Mouse (Mus musculus) ovary, postnatal 14 days (tissue): ENCODE results near the gene Slco6d1.
"Not testable (repeated sequence)": the region's sequence is repeated elsewhere in the genome, so short reads cannot be mapped to it uniquely, and the experiment has no call there.

Experiments
- DNase-seq: peaks from one replicate; pipeline ENCODE4 v3.0.0; 2022; ENCODE audit warnings: low spot score

Gene Slco6d1

DNA sequence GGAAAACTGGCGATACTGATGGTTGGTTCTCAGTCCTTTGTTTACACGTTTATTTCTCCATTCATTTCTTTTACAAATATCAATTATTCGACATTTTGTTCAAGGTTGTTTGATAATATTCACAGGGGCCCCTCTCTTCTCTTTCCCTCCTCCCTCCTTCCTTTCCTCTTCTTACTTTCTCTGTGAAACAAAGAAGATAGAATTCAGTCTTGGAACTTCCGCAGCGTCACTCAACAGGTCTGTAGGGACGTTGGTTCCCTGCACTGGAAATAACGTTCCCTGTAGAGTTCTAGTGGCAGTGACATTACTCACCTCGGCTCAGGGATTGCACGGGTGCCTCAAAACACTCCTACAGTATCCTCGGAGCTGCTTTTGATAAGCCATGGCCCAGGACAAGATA is at the start of gene Slco6d1:
Slco6d1 (plus strand) TSS at position 301 of the 400 bp plus-strand sequence.
- DNase-seq = no peak

DNA sequence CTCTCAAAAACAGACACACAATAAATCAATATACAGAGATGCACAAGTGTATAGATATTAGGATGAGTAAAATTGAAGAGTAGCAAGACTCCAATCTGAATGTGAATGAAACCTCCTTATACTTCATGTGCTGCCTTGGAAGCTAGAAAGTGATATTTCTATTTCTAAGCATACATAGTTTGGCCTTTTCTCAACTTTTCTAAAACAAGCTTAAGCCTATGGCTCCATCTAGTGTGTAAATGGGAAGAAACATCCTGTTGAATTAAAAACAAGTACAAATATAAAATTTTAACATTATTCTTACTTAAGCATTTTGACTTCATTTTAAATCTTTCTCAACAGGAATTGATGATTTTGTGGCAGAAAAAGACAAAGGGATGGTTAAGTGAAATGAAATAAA is 28.9 kb upstream of the Slco6d1 start:
- no peak for DNase-seq

DNA sequence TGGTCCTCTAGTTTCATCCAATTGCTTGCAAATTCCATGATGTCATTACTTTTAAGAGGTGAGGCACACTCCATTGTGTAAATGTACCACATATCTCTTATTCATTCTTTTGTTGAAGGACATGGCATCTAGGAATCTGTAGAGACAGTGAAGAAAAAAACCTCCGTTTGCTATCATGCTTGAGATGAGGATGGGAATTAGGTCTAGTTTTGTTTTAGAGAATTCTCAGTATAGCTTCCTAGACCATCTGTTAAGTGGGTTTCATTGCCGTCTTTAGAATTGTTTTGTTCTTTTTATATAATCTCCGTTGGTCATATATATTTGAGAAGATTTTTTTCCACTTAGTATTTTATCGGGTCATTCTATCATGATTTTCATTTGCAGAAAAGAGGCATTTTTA is 27.0 kb downstream of the Slco6d1 start:
- DNase-seq = no peak

DNA sequence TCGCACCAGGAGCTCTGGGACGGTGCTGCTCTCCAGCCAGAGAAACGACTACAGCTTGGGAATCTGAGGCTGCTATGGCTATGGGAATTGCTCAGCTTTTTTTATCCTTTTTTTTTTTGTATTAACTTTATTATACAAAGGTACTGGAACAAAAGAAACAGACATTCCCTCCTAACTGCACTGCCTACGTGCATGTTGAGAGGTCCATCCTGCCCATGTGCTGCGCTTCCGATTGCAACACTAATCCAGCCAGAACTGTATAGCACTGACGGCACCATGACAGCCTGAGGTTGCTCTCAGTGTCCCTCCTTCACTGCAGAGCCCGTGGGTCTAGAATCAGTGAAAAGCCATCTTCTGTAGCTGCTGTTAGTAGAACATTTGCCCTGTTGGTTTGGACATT is 38.3 kb downstream of the Slco6d1 start:
- DNase-seq = not testable (repeated sequence)

DNA sequence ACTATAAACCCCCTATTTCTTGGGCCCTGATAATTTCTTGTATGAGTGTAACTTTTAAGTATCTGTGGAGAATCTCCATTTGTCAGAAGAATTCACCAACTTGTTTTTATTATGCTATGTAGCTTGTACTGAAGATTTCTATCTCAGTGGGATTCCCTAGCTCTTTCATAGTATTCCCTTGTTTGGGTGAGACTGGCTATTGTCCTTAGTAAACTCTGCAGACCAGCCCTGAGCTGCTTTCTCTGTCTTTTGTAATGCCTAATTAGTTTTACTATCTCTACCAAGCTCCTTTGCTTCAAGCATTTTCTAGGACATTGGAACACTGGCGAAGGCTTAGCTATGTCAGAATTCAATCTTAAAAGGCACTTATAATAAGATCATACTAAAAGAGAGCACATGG is 55.5 kb downstream of the Slco6d1 start:
- DNase-seq = not testable (repeated sequence)

DNA sequence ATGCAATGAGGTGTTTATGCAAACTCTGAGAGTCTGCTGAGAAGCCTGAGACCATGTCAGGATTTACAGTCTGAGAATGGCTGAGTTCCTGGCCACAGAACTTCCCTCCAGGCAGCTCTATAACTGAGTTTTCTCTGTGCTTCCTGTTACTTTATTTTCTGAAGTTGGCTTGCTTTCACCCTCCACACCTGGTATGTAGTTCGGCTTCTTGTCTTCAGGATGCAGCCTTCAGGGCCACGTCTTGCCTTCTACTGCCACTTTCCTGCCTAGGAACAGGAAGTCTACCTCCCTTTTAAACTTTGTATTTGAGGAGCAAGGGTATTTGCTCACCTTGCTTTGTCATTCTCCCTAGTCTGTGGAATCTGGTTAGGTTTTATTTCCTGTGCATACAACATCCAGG is 58.3 kb downstream of the Slco6d1 start:
- DNase-seq = no peak

DNA sequence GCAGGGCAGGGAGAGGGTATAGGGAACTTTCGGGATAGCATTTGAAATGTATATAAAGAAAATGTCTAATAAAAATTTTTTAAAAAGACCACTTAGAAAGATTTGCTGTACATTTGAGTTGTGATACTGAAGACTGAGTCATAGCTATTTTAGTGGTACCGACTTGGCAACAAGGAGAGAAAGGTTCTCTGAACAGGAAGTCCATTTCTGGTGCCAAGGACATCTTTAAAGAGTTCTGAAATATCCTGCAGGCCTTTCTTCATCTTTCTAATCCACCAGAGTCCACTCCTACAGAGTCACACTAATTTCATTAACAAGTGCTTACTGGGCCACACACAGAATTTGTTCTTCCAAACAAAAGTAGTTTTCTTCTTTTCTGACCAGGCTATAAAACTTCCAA is 85.1 kb downstream of the Slco6d1 start:
- no peak for DNase-seq

DNA sequence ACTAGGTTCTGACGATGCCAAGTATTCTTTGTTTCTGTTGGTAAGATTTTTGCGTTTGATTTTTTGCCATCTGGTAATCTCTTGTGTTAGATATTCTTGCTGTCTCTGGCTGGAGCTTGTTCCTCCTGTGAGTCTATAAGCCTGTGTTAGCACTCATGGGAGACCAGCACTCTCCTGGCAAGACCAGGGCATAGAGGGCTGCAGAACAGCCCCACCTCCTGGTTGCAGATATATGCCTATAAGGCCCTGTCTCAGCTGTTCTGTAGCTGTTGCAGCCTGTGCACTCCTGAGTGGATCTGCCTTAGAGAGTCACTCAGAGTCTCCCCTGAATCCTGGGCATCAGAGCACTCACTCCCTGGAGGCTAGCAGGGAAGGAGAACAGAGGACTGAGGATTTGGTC is 102.1 kb downstream of the Slco6d1 start:
- DNase-seq = no peak

DNA sequence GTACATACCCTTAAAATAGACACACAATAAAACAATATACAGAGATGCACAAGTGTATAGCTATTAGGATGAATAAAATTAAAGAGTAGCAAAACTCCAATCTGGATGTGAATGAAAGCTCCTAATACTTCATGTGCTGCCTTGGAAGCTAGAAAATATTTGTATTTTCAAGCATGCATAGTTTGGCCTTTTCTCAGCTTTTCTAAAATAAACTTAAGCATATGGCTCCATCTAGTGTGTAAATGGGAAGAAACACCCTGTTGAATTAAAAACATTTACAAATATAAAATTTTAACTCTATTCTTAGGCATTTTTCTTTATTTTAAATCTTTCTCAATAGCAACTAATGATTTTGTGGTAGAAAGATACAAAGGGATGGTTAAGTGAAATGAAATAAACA is 102.6 kb downstream of the Slco6d1 start:
- DNase-seq = no peak

DNA sequence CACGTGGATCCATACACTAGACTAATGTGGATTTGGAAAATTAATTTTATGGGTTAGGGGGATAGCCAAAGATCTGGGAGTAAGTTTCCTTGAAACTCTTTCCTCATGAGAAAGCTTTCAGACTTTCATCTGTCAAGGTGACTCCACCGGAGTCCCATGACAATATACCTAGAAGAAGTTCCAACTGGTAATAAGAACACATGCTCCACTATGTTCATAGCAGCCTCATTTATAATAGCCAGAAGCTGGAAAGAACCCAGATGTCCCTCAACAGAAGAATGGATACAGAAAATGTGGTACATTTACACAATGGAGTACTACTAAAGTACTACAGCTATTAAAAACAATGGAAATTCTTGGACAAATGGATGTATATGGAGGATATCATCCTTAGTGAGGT is 107.4 kb downstream of the Slco6d1 start:
- DNase-seq = not testable (repeated sequence)

DNA sequence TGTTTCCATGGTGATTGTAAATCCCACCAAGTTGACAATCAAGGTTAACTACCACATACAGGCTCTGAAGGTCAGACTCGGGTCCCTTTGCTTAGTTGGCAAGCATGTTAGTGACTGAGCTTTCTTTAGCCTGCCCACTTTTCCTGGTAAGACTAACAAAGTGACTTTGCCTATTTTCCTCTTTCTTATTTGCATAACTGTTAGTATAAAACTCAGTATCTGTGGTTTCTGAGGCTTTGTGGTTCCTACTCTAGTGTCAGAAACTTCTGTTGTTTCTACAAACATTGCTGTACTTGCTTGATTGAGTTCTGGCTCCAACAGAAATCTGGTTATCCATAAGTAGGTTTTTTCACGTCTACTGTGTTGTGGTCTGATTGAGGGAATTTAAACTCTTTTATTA is 124.4 kb downstream of the Slco6d1 start:
- no peak for DNase-seq

DNA sequence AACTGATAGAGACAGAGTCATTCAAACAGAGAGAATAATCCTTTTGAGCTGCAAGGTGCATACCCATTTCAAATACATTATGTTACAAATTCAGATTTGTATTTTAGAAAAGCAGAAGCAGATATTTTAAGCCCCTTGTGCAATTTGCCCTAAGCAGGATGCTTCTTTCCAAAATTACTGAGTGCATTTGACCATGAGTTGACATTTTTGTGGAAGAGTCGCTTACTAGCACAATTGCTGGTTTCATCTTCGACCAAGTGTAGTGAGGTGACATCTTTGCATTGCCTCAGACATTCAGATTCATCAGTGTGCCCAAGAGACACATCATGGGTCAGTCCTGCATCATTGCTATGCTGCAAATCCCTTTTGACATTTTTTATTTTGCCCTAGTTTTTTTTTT is 133.5 kb downstream of the Slco6d1 start:
- DNase-seq = no peak

DNA sequence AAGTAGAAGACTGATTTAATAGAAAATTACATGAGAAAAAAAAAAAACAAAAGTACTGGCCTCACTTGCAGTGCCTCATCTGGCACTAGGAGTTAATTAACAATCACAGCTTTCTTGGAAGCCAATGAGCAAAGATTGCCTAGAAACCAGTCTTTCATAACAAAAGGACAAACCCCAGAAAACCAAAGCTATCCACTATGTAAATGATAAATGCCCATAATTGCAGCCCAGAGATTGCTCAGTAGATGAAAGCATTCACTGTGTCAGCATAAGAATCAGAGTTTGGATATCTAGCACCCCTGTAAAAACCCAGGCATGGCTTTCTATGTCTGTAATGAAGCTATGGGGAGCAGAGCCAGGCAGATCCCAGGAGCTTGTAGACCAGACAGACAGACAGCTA is 144.8 kb downstream of the Slco6d1 start:
- DNase-seq = no peak
